Mouse (Mus musculus) liver, adult (tissue): ENCODE measurements around the gene Rad9b.

Experiments used
- GATA4 ChIP-seq: IDR thresholded peaks from 2 replicates; pipeline ENCODE4 v1.6.1; 2014; ENCODE audit warnings: mild to moderate bottlenecking, low read length; ENCODE audit not compliant: insufficient replicate concordance

Rad9b gene

DNA sequence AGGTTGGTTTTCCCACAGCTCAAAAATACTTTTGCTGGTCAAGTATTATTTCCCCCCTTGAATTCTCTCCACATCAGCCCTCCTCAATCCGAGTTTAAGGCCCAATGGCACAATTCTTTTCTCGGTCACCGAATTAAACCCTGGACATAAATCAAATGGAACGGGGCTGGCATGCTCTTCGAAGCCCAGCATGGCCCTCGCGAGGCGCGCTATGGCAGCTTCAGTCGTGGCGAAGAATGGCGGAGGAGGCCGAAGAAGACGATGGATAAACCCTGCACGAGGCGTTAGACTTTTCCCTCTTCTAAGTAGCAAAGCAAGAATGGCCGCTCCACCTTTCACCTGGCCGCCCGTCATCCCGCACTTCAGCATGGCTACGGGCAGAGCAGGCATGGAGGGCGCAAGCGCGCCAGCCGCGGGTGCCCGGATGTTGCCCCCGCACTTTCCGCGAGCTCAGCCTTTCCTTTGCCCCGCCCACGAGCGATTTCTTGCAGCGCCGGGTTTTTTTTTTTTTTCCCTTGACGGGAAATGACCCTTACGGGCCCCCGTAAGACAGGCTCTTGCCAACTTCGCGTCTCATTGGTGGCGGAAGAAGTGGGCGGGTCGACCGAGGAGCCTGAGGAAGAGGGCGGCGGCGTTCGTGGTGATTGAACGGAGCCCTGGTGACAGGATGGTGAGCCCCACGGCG, at the start of gene Rad9b, which contains the start of gene Vps29:
Gene Rad9b (minus strand): TSS at position 427 of the 685 bp plus-strand sequence.
Gene Vps29 (plus strand): TSS at position 563 of the 685 bp plus-strand sequence.
- TF ChIP-seq GATA4, result 0 out of 2 replicates have a peak, but pooled peaks have one; percentile 10

- no peak for TF ChIP-seq GATA4
Observed at GRCm38 (mm10) chr5:122403362-122403761, 49.3 kb upstream of the Rad9b start.

- TF ChIP-seq GATA4, result no peak
Observed at GRCm38 (mm10) chr5:122402772-122403171, 48.7 kb upstream of the Rad9b start.

DNA sequence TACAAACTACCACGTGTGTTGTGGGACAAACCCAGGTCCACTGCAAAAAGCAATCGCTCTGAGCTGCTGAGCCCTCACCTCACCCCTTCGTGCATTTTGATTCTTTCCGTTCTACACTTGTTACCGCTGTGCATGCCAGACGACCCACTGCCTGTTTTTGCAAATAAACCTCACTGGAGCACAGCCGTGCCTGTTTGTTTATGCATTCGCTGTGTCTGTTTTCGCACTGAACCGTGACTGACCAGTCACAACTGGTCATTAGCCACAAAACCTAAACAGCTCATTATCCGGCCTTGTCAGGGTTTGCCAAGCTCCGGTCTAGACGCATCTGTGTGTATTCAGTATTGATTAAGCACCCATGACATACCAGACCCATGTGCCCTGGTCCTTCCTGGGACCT, 48.1 kb upstream of the Rad9b start:
- TF ChIP-seq GATA4, result no peak

DNA sequence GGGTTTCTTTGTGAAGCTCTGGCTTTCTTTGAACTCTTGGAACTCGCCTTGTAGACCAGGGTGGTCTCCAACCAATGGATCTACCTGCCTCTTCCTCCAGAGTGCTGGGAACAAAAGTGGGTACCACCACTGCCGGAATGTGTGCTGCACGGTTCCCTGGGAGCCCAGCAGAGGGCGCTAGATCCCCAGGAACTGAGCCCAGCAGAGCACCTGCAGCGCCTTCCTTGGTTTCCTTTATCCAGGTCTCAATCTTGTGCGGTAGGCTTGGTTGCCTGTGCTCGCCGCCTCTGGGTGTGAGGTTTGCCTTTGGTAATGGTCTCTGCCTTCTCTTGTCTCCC, 47.2 kb upstream of the Rad9b start:
- TF ChIP-seq GATA4, result no peak

DNA sequence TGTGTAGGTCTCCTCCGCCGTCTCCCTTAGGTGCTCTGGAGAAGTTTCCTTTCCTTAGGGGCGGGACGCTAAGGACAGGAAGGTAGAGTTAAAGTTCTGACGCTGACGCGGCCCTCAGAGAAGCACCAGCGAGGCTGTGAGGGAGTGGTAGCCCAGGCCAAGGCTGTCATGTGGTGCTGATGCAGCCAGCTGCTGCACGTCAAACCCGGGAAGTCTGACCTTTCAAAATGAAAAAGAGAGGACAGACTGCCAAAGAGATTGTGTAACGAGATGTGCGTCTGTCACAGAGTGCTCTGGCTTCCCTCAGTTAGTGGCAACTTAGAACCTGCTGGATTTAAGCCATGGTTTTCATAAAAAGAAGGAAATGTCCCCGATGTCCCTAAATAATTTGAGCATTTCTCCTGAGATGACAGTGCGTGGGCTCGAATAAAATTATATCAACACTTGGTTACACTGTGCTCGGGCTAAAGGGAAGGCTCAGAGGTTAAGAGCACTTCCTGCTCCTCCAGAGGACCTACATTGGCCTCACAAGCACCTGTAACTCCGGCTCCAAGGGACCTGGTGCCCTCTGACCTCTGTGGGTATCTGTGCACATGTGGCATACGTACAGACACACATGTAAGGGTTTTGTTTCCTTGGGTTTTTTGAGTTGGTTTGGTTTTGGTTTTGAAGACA, 46.7 kb upstream of the Rad9b start:
- TF ChIP-seq GATA4, result no peak; the same call in 1 of the 2 replicates

DNA sequence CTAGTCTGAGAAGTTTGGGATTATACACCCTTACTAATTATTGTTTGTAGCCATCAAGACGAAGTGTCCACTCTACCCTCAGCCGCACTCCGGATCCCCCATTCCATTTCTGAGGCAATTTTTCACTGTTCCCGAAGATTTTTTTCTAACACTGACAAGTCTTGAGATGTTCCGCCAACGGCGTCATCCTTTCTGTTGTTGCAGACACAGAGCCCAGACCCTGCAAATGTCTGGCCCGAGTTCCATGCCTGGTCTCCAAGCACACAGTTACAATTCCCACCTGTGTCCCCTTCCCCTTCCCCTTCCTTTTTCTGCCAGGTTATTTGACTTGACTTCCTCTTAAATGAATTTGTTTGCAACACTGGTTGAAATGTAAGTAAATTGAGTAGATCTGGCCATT, 45.8 kb upstream of the Rad9b start:
- TF ChIP-seq GATA4, result no peak

- TF ChIP-seq GATA4, result no peak
Observed at GRCm38 (mm10) chr5:122397495-122397894, 43.5 kb upstream of the Rad9b start.

GRCm38 (mm10) chr5:122396791-122397190, 42.8 kb upstream of the Rad9b start:
- TF ChIP-seq GATA4, result no peak

GRCm38 (mm10) chr5:122393887-122394286, 39.9 kb upstream of the Rad9b start:
- no peak for TF ChIP-seq GATA4

DNA sequence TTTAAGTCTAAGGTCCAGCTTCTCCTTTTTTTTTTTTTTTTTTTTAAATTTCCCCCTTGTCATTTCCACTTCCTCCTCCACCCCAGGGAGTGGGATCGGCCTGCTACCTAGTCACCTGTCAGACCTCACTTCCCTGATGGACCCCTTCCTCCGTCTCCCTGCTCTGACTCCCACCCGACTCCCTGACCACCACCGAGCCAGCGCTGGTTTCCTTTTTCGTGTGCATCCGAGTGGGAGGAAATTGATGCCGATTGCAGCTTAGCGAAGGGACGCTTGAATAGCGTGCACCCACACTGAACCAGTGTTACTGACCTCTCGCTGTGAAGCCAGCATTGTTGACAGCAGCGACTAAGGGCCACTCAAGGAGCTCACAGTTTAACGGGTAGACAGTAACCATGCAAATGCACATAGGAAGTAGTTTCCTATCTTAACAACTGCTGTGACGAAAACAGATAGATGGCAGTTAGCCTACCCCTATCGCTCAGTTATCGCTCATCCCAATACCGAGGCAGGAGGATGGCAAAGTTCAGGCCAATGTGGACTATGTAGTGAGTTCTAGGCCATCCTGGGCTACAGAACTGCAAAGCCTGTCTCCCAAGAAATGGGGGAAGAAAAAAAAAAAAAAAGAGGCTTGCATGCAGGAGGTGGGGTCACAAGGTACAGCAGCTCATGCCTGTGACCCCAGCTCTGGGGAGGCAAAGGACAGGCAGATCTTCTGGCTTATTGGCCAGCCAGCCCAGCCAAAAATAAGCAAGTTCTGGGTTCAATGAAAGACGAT, 38.4 kb upstream of the Rad9b start:
- TF ChIP-seq GATA4, result no peak

GRCm38 (mm10) chr5:122391786-122392180, 37.8 kb upstream of the Rad9b start, which contains the start of gene Arpc3:
TSS of gene Arpc3 (plus strand) at chr5:122391878.
- no peak; the same call in 1 of the 2 replicates for TF ChIP-seq GATA4

GRCm38 (mm10) chr5:122391178-122391785, 37.2 kb upstream of the Rad9b start:
- no peak for TF ChIP-seq GATA4

GRCm38 (mm10) chr5:122390671-122391070, 36.6 kb upstream of the Rad9b start:
- no peak for TF ChIP-seq GATA4

DNA sequence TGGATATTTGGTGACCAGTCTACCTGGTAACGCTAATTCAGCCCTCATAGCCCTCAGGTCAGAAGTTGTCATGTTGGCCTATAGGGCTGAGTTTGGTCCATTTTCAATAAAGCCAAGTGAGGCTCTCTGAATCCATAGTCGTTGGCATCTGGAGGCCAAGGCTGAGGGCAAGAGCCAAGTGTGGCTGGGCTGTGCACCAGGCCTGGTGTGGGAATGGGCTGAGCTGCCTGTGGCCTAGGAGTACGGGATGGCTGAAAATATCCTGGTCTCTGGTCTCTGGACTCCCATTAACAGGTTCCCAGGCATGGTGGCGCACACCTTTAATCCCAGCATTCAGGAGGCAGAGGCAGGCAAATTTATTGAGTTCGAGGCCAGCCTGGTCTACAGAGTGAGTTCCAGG, 36.0 kb upstream of the Rad9b start:
- TF ChIP-seq GATA4, result no peak
